Mouse (Mus musculus): Measurements from ENCODE around the gene Ostf1. TPM values are rescaled to one million over a fixed set of nuclear protein-coding genes. Genes with fewer than 3 reads are reported as not detected.

Ostf1 gene
- polyA plus RNA-seq, 1 experiment from 2014 or later = 45.8 TPM

DNA sequence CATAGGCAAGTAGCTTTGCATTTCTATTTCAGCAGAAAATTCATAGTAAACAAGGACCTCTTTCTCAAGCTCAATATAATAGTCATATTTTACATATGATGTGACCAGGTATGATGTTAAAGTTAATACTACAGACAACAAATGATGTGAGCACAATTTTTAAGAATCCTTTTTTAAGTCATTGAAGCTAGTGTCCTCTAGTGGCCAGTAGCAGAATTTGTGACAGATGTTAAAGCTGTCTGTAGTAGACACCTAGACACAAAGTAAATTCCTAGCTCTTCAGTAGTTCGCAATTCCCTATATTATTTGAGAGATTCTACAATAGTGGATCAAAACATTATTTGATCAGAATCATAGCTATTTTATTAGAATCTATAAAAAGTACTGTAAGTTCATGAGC lies 73.9 kb downstream of the Ostf1 start:
- WGBS = 88% methylated on average over 1 of the region's 1 CpGs
- no peak overlapping the region for H3K27ac ChIP-seq
- H3K4me1 ChIP-seq = no peaks in the 10 kb centered on the region
- no peaks in the 10 kb centered on the region for H3K9me3 ChIP-seq
- no peak overlapping the region for H3K4me2 ChIP-seq (replicated peaks)
- no peak for ATAC-seq (ENCODE audit: insufficient number of reproducible peaks, insufficient read depth, low FRiP score, low TSS enrichment)
- no peaks in the 10 kb centered on the region for H3K36me3 ChIP-seq
- no peak overlapping the region for H3K4me3 ChIP-seq
- H3K27me3 ChIP-seq = no peaks in the 10 kb centered on the region
- no peak overlapping the region for H3K9ac ChIP-seq

DNA sequence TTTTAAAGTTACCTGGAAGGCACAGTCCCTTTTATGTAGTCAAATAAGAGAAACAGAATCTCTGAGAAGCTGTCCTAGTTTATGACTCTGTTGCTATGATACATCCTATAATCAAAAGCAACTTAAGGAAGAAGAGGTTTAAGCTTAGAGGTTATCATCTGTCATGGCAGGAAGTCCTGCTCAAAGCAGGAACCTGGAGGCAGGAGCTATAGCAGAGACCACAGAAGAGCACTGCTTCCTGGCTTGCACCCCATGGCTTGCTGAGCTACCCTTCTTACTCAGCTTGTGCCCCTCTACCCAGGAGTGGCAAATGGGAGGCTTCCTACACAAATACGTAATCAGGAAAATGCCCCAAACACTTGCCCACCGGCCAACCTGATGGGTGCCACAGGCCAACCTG lies 76.0 kb downstream of the Ostf1 start:
- H3K36me3 ChIP-seq = no peaks in the 10 kb centered on the region
- H3K27me3 ChIP-seq = no peaks in the 10 kb centered on the region
- H3K27ac ChIP-seq = no peak overlapping the region
- 87% methylated on average over 2 of the region's 2 CpGs for WGBS
- H3K9ac ChIP-seq = no peak overlapping the region
- H3K9me3 ChIP-seq = no peaks in the 10 kb centered on the region
- H3K4me3 ChIP-seq = no peak overlapping the region
- no peak for ATAC-seq (ENCODE audit: insufficient number of reproducible peaks, insufficient read depth, low FRiP score, low TSS enrichment)
- H3K4me1 ChIP-seq = no peaks in the 10 kb centered on the region
- H3K4me2 ChIP-seq (replicated peaks) = no peak overlapping the region

DNA sequence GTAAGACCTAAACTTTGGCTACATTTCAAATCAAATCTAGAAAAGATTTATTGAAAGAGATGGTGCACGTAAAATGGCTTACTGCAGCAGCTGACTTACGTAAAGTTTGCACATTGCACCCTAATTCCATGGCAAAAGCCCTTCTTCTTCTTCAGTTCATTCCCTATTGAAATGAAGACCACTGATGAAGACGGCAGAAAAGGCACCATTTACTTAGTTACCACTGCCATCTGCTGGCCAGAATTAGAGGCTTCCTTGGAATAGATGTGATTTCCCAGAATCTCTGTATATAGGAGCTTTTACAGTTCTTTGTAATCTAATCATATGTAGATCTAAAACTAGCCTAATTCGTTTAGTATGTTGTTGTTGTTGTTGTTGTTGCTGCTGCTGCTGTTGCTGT lies 83.0 kb downstream of the Ostf1 start:
- H3K9ac ChIP-seq = no peak overlapping the region
- no peak overlapping the region for H3K4me2 ChIP-seq (replicated peaks)
- H3K4me3 ChIP-seq = no peak overlapping the region
- 16% methylated on average over 4 of the region's 4 CpGs for WGBS
- H3K27me3 ChIP-seq = no peaks in the 10 kb centered on the region
- no peaks in the 10 kb centered on the region for H3K9me3 ChIP-seq
- no peak overlapping the region for H3K27ac ChIP-seq
- no peak for ATAC-seq (ENCODE audit: insufficient number of reproducible peaks, insufficient read depth, low FRiP score, low TSS enrichment)
- no peaks in the 10 kb centered on the region for H3K36me3 ChIP-seq
- H3K4me1 ChIP-seq = no peaks in the 10 kb centered on the region

Other genes starting within 250 kb of the Ostf1 start
- gene Nmrk1, start 127 bp upstream of the Ostf1 start, polyA plus RNA-seq (2016; fragmentation: Nextera tagmentation; extraction: Ambion mirVana) = 13.9 and 15.6 TPM in 2 replicates
- 35.3 and 42.1 TPM in 2 replicates for gene Carnmt1, start 38.9 kb upstream of the Ostf1 start, polyA plus RNA-seq (2016; fragmentation: Nextera tagmentation; extraction: Ambion mirVana)
- gene D030056L22Rik, start 81.4 kb upstream of the Ostf1 start, polyA plus RNA-seq (2016; fragmentation: Nextera tagmentation; extraction: Ambion mirVana) = 41.1 and 42.2 TPM in 2 replicates
- gene Trpm6, start 118.2 kb upstream of the Ostf1 start, polyA plus RNA-seq (2016; fragmentation: Nextera tagmentation; extraction: Ambion mirVana) = 0.43 and 0.53 TPM in 2 replicates

Measured in embryonic facial prominence, embryonic 12.5 days (tissue).